Mouse (Mus musculus) cerebellum, adult 2 months (tissue): ENCODE results near the gene Gm10260. TPM values are rescaled to one million over a fixed set of nuclear protein-coding genes. Genes with fewer than 3 reads are reported as not detected.

Experiments
- DNase-seq, 2 experiments: peaks; one replicate each; pipeline ENCODE4 v3.0.0; 2021
- H3K27ac ChIP-seq: fragments of 200-500 bp; 2 replicates; pipeline ENCODE4 v1.5.1; 2012; ENCODE audit warnings: low read length, control low read depth, inconsistent platforms; ENCODE audit not compliant: insufficient read depth
- H3K27me3 ChIP-seq: fragments of 200-500 bp; 2 replicates; pipeline ENCODE4 v1.6.1; 2012; ENCODE audit warnings: inconsistent platforms, mild to moderate bottlenecking, low read length, moderate library complexity; ENCODE audit not compliant: control insufficient read depth, insufficient read depth
- H3K4me1 ChIP-seq: fragments of 200-500 bp; 2 replicates; pipeline ENCODE4 v1.6.1; 2011; ENCODE audit warnings: low read length; ENCODE audit not compliant: control insufficient read depth, insufficient read depth
- H3K4me3 ChIP-seq: fragments of 200-500 bp; replicated peaks from 2 replicates; pipeline ENCODE3; 2011; ENCODE audit warnings: mild to moderate bottlenecking, low read depth, low read length, control low read depth; ENCODE audit not compliant: insufficient read depth
- CTCF ChIP-seq: fragments of 200-500 bp; IDR thresholded peaks from 2 replicates; pipeline ENCODE4 v1.5.1; 2011; ENCODE audit warnings: low read depth, mild to moderate bottlenecking, control low read depth, low read length, moderate library complexity, borderline replicate concordance; ENCODE audit not compliant: insufficient read depth
- POLR2A ChIP-seq: fragments of 200-500 bp; IDR thresholded peaks from 2 replicates; pipeline ENCODE4 v1.6.1; 2011; ENCODE audit warnings: low read length, control low read depth, borderline replicate concordance; ENCODE audit not compliant: insufficient read depth
- WGBS: fragments of 180-500 bp; shearing (Covaris S2); methylation state at CpG from one replicate; pipeline ENCODE4 v1.1.7; 2018; 5-methylcytosine and 5-hydroxymethylcytosine counted together
- polyA plus RNA-seq: library from polyadenylated mRNA; depleted of rRNA; stranded (reverse); fragments of >200 nt; gene quantifications from 2 replicates; pipeline ENCODE4 v1.2.3, GENCODE M21; 2012

Gm10260 gene
- polyA plus RNA-seq, 1 experiment, result 3.8 TPM

DNA sequence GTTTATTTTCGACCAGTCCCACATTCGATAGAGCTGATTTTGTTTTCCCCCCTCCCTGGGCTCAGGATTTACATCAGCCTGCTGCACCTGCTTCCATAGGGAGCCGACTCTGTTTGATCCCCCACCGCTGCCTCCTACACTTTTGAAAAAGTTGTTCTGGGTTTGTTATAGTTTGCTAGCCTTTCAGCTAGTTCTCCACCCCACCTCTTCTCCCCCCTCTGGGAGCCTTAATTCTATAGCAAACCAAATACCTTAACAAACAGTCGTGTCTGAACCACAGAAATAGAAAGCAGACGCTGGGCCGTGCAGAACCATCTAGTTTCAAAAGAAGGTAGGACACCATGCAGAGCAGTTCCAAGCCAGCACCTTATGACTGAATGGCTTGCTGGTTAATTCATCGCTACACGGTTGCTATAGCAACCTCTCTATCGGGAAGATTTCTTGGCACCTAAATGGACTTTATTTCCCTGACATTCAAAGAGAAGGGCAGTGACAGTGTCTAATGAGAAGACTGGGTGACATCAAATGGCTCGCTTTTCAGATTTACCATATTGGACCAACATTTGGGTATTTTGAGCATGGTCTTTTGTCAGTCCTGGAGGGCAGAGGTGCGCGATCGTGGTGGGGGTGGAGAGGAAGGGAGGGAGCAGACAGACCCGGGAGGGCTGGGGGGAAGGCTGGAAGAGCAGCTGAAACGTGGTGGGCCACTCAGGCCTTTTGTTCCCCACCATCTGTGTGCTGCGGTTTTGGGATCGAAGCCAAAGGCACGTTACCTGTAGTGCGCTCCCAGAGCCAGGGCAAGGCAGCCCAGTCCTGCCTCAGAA lies 13.2 kb downstream of the Gm10260 start:
- 0 out of 2 replicates have a peak, but pooled peaks cover 3% of the 10 kb centered on the region for H3K27me3 ChIP-seq
- no peak overlapping the region for H3K4me3 ChIP-seq
- 18% methylated on average over 20 of the region's 20 CpGs for WGBS
- DNase-seq, result no peak
- peaks cover 7% of the 10 kb centered on the region for H3K4me1 ChIP-seq
- TF ChIP-seq POLR2A, result no peak
- no peak for TF ChIP-seq CTCF
- no peak overlapping the region for H3K27ac ChIP-seq

DNA sequence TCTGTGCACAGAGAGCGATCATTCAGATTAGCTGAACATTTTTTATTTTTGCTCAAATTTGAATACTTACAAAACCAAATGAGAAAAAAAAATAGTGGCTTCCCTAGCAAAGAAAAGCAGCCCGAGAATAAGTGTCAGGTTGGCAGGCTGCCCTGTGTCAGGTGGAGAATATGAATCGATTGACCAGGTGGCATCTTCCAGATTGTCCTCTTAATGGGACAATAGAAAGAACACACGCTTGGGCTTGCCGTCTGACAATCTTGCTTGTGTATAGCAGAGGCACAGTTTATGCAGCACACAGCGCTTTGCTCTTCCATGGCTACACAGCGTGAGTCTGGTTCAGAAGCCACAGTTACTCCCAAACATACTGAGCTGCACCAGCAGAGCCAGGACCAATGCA lies 15.8 kb downstream of the Gm10260 start:
- 0 out of 2 replicates have a peak, but pooled peaks cover 3% of the 10 kb centered on the region for H3K4me1 ChIP-seq
- H3K27ac ChIP-seq, result no peak overlapping the region
- 41% methylated on average over 7 of the region's 7 CpGs for WGBS
- no peak for TF ChIP-seq POLR2A
- no peak for TF ChIP-seq CTCF
- H3K4me3 ChIP-seq, result no peak overlapping the region
- H3K27me3 ChIP-seq, result 0 out of 2 replicates have a peak, but pooled peaks cover 3% of the 10 kb centered on the region
- DNase-seq, result no peak

DNA sequence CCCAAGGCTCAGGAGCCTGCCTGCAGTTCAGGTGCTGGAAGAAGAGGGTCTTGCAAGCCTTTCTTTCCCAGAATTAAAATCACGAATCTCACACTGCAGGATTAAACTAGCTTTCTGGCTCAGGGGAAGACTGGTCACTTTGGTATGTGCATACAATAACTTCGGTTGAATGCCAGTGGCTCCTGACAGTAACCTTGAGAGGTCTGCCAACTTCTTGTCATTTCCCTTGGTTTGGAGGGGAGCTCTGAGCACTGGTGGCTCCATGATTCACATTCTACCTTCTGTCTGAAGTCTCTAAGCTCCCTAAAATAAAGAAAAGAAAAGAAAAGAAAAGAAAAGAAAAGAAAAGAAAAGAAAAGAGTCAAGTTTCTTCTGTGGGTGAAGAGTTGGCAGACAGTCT lies 16.4 kb downstream of the Gm10260 start:
- no peak overlapping the region for H3K4me3 ChIP-seq
- H3K27ac ChIP-seq, result no peak overlapping the region
- WGBS, result 50% methylated on average over 2 of the region's 2 CpGs
- 0 out of 2 replicates have a peak, but pooled peaks cover 3% of the 10 kb centered on the region for H3K27me3 ChIP-seq
- DNase-seq, result no peak
- H3K4me1 ChIP-seq, result 0 out of 2 replicates have a peak, but pooled peaks cover 3% of the 10 kb centered on the region
- TF ChIP-seq POLR2A (no peak), CTCF (no peak)

DNA sequence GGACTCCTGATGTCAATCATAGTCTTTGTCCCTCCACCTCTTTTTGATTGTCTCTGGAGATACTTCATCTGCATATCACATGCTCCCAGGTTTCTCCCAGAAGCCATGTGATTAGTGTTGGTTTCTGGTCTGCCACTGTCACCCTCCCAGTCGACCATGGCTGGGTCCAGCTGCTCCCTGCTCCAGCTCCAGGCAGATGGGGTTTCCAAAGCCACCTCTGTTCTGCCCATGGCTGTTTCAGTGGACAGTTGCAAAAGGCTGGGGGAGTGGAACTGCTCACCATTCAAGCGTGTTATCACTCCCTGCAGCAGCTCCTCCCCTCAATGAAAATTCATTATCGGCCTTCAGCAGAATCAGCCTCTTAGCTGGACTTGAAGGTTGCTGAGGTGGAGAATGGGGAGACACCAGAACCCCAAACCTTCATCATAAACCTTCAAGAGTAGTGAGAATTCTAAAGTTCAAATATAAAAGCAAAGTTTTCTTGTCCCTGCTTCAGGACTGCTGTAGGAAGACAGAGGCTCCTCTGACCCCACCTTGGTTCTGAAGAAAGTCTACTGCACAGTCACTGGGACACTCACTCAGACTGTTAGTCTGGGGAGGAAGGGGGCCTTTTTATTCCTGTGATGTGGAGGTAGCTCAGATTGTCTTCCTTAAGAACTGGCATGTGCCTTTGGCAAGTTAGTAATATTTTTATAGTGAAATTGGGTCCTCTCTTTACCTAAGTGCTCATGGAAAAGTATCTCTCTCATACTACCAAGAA lies 17.0 kb downstream of the Gm10260 start:
- 0 out of 2 replicates have a peak, but pooled peaks cover 3% of the 10 kb centered on the region for H3K27me3 ChIP-seq
- WGBS, result 45% methylated on average over 3 of the region's 3 CpGs
- TF ChIP-seq POLR2A (no peak), CTCF (no peak)

DNA sequence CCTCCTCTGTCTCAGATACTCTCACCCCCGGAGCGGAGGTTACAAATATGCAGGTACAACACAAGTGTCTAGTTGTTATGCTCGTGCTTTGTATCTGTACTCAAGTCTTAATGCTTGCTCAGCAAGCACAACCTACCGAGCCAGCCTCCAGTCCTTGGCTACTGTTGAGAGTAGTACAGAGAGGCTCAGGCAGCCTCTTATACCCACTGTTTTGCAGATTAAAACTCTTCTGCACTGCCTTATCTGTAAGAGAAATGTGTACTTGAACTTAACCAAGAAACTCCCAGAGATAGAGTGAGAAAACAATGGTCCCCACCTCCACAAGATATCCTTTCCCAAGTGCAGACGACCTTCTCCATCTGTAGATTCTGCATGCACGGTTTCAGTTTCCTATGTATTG lies 24.5 kb downstream of the Gm10260 start:
- TF ChIP-seq CTCF, result no peak
- TF ChIP-seq POLR2A, result no peak
- Histone ChIP-seq H3K4me1 (no peaks in the 10 kb centered on the region), H3K27ac (no peak overlapping the region), H3K27me3 (no peaks in the 10 kb centered on the region), H3K4me3 (no peak overlapping the region)
- WGBS, result 93% methylated on average over 6 of the region's 6 CpGs
- no peak for DNase-seq

More for the DNA sequence above, 17.0 kb downstream of the Gm10260 start:
- Histone ChIP-seq H3K27ac (no peak overlapping the region), H3K4me3 (no peak overlapping the region), H3K4me1 (0 out of 2 replicates have a peak, but pooled peaks cover 3% of the 10 kb centered on the region)
- DNase-seq, result no peak

DNA sequence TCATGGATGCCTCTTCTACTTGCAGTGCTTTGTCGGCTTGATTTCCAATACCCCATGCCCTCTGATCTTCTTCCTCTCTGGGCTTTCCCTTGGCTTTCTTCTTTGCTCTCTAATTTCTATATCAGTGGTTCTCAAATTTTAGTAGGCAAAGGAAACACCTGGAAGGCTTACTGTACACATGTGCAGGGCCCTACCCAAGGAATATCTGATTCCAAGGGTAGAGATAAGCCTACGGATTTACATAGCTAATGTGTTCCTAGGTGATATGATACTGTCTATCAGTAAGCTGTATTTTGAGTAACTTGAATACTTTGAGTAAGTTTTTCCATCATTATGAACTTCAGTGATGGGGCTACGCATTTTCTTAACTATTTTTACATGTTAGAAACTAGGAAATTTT lies 25.7 kb downstream of the Gm10260 start:
- DNase-seq, result no peak
- Histone ChIP-seq H3K27me3 (no peaks in the 10 kb centered on the region), H3K4me1 (no peaks in the 10 kb centered on the region), H3K4me3 (no peak overlapping the region), H3K27ac (no peak overlapping the region)
- 97% methylated on average over 3 of the region's 3 CpGs for WGBS
- TF ChIP-seq CTCF (no peak), POLR2A (no peak)

DNA sequence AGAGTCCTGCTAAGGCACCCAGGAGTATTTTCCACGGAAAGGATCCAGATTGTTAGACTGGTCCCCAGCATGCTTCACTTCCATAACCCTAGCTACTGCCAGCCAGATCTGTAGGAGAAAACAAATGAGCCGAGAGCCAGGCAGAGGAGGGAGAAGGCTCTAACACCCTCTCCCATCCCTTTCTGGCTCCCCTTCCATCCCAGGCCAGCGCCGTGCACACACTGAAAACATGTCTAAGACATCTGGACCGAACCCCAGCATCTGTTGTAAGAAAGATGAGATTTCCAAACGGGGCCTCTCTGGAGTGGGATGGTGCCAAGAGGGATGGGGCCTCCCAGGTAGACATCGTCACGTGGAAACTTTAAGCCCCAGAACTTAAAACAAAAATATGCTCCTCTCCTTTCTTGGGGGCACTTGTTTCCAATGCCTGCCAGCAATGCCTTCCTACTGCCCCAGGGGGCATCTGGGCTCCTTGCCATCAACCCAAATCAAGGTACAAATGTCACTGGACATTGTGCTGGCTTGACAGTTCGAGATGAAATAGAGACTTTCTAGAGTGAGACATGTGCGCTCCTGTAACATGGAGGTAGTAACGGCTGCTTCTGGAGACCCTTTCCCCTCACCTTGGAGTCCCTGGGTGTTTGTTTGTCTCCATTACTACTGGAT lies 35.1 kb downstream of the Gm10260 start:
- DNase-seq, result no peak
- Histone ChIP-seq H3K4me3 (no peak overlapping the region), H3K27me3 (no peaks in the 10 kb centered on the region), H3K4me1 (peaks cover 2% of the 10 kb centered on the region; the same call in 1 of the 2 replicates), H3K27ac (no peak overlapping the region)
- 20% methylated on average over 11 of the region's 11 CpGs for WGBS
- no peak for TF ChIP-seq CTCF
- TF ChIP-seq POLR2A, result no peak
